Mouse (Mus musculus): Measurements from ENCODE around the gene 9130409I23Rik. TPM values are rescaled to one million over a fixed set of nuclear protein-coding genes. Genes with fewer than 3 reads are reported as not detected.
"Not testable (repeated sequence)": the region's sequence is repeated elsewhere in the genome, so short reads cannot be mapped to it uniquely, and the experiment has no call there.

9130409I23Rik gene
- polyA plus RNA-seq, 1 experiment from 2014 or later: not detected

GRCm38 (mm10) chr1:181014731-181015500 lies 36.1 kb upstream of the 9130409I23Rik start:
- WGBS: 83% methylated on average over 6 of the region's 6 CpGs
- ATAC-seq (ENCODE audit: low FRiP score, low read depth): no peak
- Histone ChIP-seq H3K4me3 (no peak overlapping the region), H3K9ac (no peak overlapping the region), H3K27ac (no peak overlapping the region), H3K4me2 (replicated peaks) (no peak overlapping the region), H3K36me3 (no peaks in the 10 kb centered on the region), H3K9me3 (no peaks in the 10 kb centered on the region), H3K4me1 (peaks cover 5% of the 10 kb centered on the region; the same call in 1 of the 2 replicates), H3K27me3 (replicated peaks) (no peaks in the 10 kb centered on the region; the same call in 1 of the 2 replicates)

GRCm38 (mm10) chr1:181015558-181015957 lies 35.5 kb upstream of the 9130409I23Rik start:
- Histone ChIP-seq H3K36me3 (no peaks in the 10 kb centered on the region), H3K4me2 (replicated peaks) (no peak overlapping the region), H3K27ac (no peak overlapping the region), H3K4me3 (no peak overlapping the region), H3K9me3 (no peaks in the 10 kb centered on the region), H3K4me1 (peaks cover 5% of the 10 kb centered on the region; the same call in 1 of the 2 replicates), H3K9ac (no peak overlapping the region), H3K27me3 (replicated peaks) (peaks cover 3% of the 10 kb centered on the region; the same call in 1 of the 2 replicates)
- ATAC-seq (ENCODE audit: low FRiP score, low read depth): no peak

GRCm38 (mm10) chr1:181016045-181016444 lies 35.0 kb upstream of the 9130409I23Rik start:
- Histone ChIP-seq H3K27me3 (replicated peaks) (peaks cover 3% of the 10 kb centered on the region; the same call in 1 of the 2 replicates), H3K4me3 (no peak overlapping the region), H3K36me3 (no peaks in the 10 kb centered on the region), H3K4me2 (replicated peaks) (peak overlapping the region; percentile 100), H3K9me3 (no peaks in the 10 kb centered on the region), H3K27ac (no peak overlapping the region), H3K4me1 (peaks cover 5% of the 10 kb centered on the region; the same call in 1 of the 2 replicates), H3K9ac (no peak overlapping the region)
- 78% methylated on average over 4 of the region's 4 CpGs for WGBS
- ATAC-seq (ENCODE audit: low FRiP score, low read depth): no peak

- peaks cover 5% of the 10 kb centered on the region; the same call in 1 of the 2 replicates for H3K4me1 ChIP-seq
- H3K4me2 ChIP-seq (replicated peaks): peak overlapping the region; percentile 100
- H3K36me3 ChIP-seq: no peaks in the 10 kb centered on the region
- H3K9me3 ChIP-seq: no peaks in the 10 kb centered on the region
- WGBS: 7% methylated on average over 21 of the region's 21 CpGs
- ATAC-seq (ENCODE audit: low FRiP score, low read depth): peak; percentile 60; the same call in 1 of the 2 replicates
- peak overlapping the region; percentile 47 for H3K4me3 ChIP-seq
- no peak overlapping the region for H3K27ac ChIP-seq
- H3K9ac ChIP-seq: peak overlapping the region; percentile 42; the same call in 1 of the 2 replicates
- peaks cover 3% of the 10 kb centered on the region; the same call in 1 of the 2 replicates for H3K27me3 ChIP-seq (replicated peaks)
These were observed 34.4 kb upstream of the 9130409I23Rik start for GRCm38 (mm10) chr1:181016532-181017131.

- H3K4me2 ChIP-seq (replicated peaks): peak overlapping the region; percentile 100
- H3K27ac ChIP-seq: no peak overlapping the region
- peak overlapping the region; percentile 47 for H3K4me3 ChIP-seq
- H3K9me3 ChIP-seq: no peaks in the 10 kb centered on the region
- H3K9ac ChIP-seq: peak overlapping the region; percentile 42; the same call in 1 of the 2 replicates
- peaks cover 3% of the 10 kb centered on the region; the same call in 1 of the 2 replicates for H3K27me3 ChIP-seq (replicated peaks)
- H3K4me1 ChIP-seq: peaks cover 5% of the 10 kb centered on the region; the same call in 1 of the 2 replicates
- ATAC-seq (ENCODE audit: low FRiP score, low read depth): peak; percentile 84
- H3K36me3 ChIP-seq: no peaks in the 10 kb centered on the region
- WGBS: 0% methylated on average over 22 of the region's 22 CpGs
These were observed 33.8 kb upstream of the 9130409I23Rik start for GRCm38 (mm10) chr1:181017212-181017711.

GRCm38 (mm10) chr1:181017890-181018420 lies 33.1 kb upstream of the 9130409I23Rik start:
- no peak overlapping the region for H3K27ac ChIP-seq
- ATAC-seq (ENCODE audit: low FRiP score, low read depth): no peak
- H3K36me3 ChIP-seq: no peaks in the 10 kb centered on the region
- peak overlapping the region; percentile 100; the same call in 1 of the 2 replicates for H3K4me2 ChIP-seq (replicated peaks)
- no peak overlapping the region for H3K9ac ChIP-seq
- H3K27me3 ChIP-seq (replicated peaks): peaks cover 3% of the 10 kb centered on the region; the same call in 1 of the 2 replicates
- no peak overlapping the region for H3K4me3 ChIP-seq
- 75% methylated on average over 13 of the region's 13 CpGs for WGBS
- no peaks in the 10 kb centered on the region for H3K9me3 ChIP-seq
- H3K4me1 ChIP-seq: peaks cover 5% of the 10 kb centered on the region; the same call in 1 of the 2 replicates

- Histone ChIP-seq H3K4me3 (no peak within 1 kb of the TSS), H3K27me3 (replicated peaks) (peaks cover 3% of the 10 kb centered on the region; the same call in 1 of the 2 replicates), H3K9ac (no peak within 1 kb of the TSS), H3K4me2 (replicated peaks) (no peak within 1 kb of the TSS), H3K27ac (no peak within 1 kb of the TSS), H3K36me3 (no peaks in the 10 kb centered on the region), H3K9me3 (no peaks in the 10 kb centered on the region), H3K4me1 (peaks cover 5% of the 10 kb centered on the region; the same call in 1 of the 2 replicates)
- 63% methylated on average over 5 of the region's 5 CpGs for WGBS
- no peak for ATAC-seq (ENCODE audit: low FRiP score, low read depth)
These were observed 30.1 kb upstream of the 9130409I23Rik start, which contains the start of gene Ephx1 for GRCm38 (mm10) chr1:181020756-181021487. Gene Ephx1 (minus strand): TSS chr1:181020904.

GRCm38 (mm10) chr1:181021488-181021865 lies 29.6 kb upstream of the 9130409I23Rik start:
- ATAC-seq (ENCODE audit: low FRiP score, low read depth): no peak
- 66% methylated on average over 7 of the region's 7 CpGs for WGBS
- Histone ChIP-seq H3K36me3 (no peaks in the 10 kb centered on the region), H3K4me2 (replicated peaks) (no peak overlapping the region), H3K27ac (no peak overlapping the region), H3K9ac (no peak overlapping the region), H3K27me3 (replicated peaks) (peaks cover 3% of the 10 kb centered on the region; the same call in 1 of the 2 replicates), H3K4me3 (no peak overlapping the region), H3K4me1 (peaks cover 3% of the 10 kb centered on the region; the same call in 1 of the 2 replicates), H3K9me3 (no peaks in the 10 kb centered on the region)

- 11% methylated on average over 1 of the region's 1 CpGs for WGBS
- Histone ChIP-seq H3K4me1 (no peaks in the 10 kb centered on the region), H3K27me3 (replicated peaks) (peaks cover 3% of the 10 kb centered on the region; the same call in 1 of the 2 replicates), H3K9ac (no peak overlapping the region), H3K36me3 (no peaks in the 10 kb centered on the region), H3K27ac (no peak overlapping the region), H3K9me3 (no peaks in the 10 kb centered on the region), H3K4me3 (no peak overlapping the region), H3K4me2 (replicated peaks) (no peak overlapping the region)
- ATAC-seq (ENCODE audit: low FRiP score, low read depth): no peak
These were observed 28.8 kb upstream of the 9130409I23Rik start for GRCm38 (mm10) chr1:181022265-181022664.

GRCm38 (mm10) chr1:181035015-181035778 lies 15.8 kb upstream of the 9130409I23Rik start:
- not testable (repeated sequence) for H3K9me3 ChIP-seq; H3K27ac ChIP-seq; H3K36me3 ChIP-seq; H3K27me3 ChIP-seq (replicated peaks); H3K9ac ChIP-seq; ATAC-seq (ENCODE audit: low FRiP score, low read depth); H3K4me3 ChIP-seq; H3K4me2 ChIP-seq (replicated peaks); H3K4me1 ChIP-seq
- WGBS: 84% methylated on average over 5 of the region's 5 CpGs

GRCm38 (mm10) chr1:181037623-181038022 lies 13.4 kb upstream of the 9130409I23Rik start:
- Histone ChIP-seq H3K27ac (no peak overlapping the region), H3K9ac (no peak overlapping the region), H3K4me1 (no peaks in the 10 kb centered on the region), H3K4me2 (replicated peaks) (no peak overlapping the region), H3K4me3 (no peak overlapping the region), H3K36me3 (no peaks in the 10 kb centered on the region), H3K27me3 (replicated peaks) (no peaks in the 10 kb centered on the region), H3K9me3 (no peaks in the 10 kb centered on the region)
- ATAC-seq (ENCODE audit: low FRiP score, low read depth): no peak
- WGBS: 80% methylated on average over 4 of the region's 4 CpGs

Measured in neural tube, embryonic 12.5 days (tissue).